8 mouse cellular contexts compared by ENCODE assay signal in the genomic region with DNA sequence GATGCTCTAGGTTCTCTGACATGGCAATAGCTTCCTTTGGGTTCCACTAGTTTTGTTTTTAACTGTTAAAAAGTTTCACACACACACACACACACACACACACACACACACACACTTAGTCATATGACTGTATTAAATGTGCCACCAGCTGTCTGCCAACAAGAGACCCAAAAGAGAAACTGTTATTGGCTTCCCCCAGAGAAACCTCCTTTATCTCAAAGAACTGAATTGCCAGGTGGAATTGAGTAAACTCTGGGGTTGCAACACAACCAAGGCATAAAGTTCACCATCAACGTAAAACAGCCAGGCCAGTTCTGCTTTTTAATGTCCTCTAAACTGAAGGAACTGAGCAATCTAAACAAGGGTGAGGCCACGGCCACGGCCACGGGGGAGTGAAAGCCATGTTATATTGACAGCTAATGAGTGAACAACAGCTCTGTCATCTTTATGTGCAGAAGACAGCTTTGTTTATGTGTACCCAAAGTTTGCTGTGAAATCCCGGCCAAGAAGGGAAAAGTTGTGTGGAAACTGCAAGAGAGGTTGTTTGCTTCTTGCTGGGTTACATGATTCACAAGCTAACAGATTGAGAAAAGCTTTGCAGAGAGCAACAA.
DNase-seq lines count a peak whose midpoint lies in the region; ATAC-seq and TF ChIP-seq lines count a peak whose summit lies in the region.

No protein-coding gene starts in this region.

- DNase-seq in heart, adult 9 months (ENCODE audit: low spot score in 2 of 2): peak; percentile 10 to 11
- DNase-seq in heart, postnatal 25 days (ENCODE audit: low spot score): no peak
- DNase-seq in kidney, postnatal 0 days (ENCODE audit: low spot score): peak; percentile 51
- DNase-seq in lung, postnatal 36 days: peak; percentile 75
- no peak for DNase-seq in right cerebral cortex, postnatal 25 days
- no peak for DNase-seq in gastrocnemius, adult 8-10 months (ENCODE audit: low spot score in 2 of 2)
- no peak for DNase-seq in forebrain, postnatal 0 days

- no peaks in the 10 kb centered on the region for H3K36me3 ChIP-seq in kidney, postnatal 0 days (ENCODE audit: insufficient read depth, low read length)
- no peaks in the 10 kb centered on the region for H3K36me3 ChIP-seq in forebrain, postnatal 0 days (ENCODE audit: insufficient read depth)

- H3K4me1 ChIP-seq in kidney, postnatal 0 days (replicated peaks; ENCODE audit: insufficient read depth, low read length): 0 out of 2 replicates have a peak, but pooled peaks cover 3% of the 10 kb centered on the region
- H3K4me1 ChIP-seq in forebrain, postnatal 0 days (ENCODE audit: insufficient read depth): 0 out of 2 replicates have a peak, but pooled peaks cover 5% of the 10 kb centered on the region

- no peaks in the 10 kb centered on the region for H3K9me3 ChIP-seq in kidney, postnatal 0 days (replicated peaks; ENCODE audit: low read length)
- H3K9me3 ChIP-seq in forebrain, postnatal 0 days (ENCODE audit: low read length): no peaks in the 10 kb centered on the region

- WGBS in kidney, postnatal 0 days: 13% methylated on average over 5 of the region's 5 CpGs
- 60% methylated on average over 5 of the region's 5 CpGs for WGBS in forebrain, postnatal 0 days

- intact Hi-C loops in heart, postnatal 25 days (cut with DNase I): no loop called here

- no peaks in the 10 kb centered on the region for H3K27me3 ChIP-seq in kidney, postnatal 0 days (ENCODE audit: insufficient read depth, low read length)
- H3K27me3 ChIP-seq in forebrain, postnatal 0 days (ENCODE audit: insufficient read depth, low read length): no peaks in the 10 kb centered on the region

- H3K4me2 ChIP-seq in kidney, postnatal 0 days (ENCODE audit: low read length): no peak overlapping the region
- H3K4me2 ChIP-seq in forebrain, postnatal 0 days (ENCODE audit: low read depth): no peak overlapping the region

- peak; percentile 10 for ATAC-seq in activated CD4-positive, CD25-positive, alpha-beta regulatory T cell, adult 4 months
- no peak for ATAC-seq in kidney, postnatal 0 days (replicated peaks; ENCODE audit: low FRiP score, low read depth)
- ATAC-seq in forebrain, postnatal 0 days: no peak

- peak overlapping the region; percentile 69; the same call in 1 of the 2 replicates for H3K27ac ChIP-seq in kidney, postnatal 0 days
- no peak overlapping the region for H3K27ac ChIP-seq in forebrain, postnatal 0 days (ENCODE audit: low read depth, low read length)

- no peak overlapping the region for H3K9ac ChIP-seq in kidney, postnatal 0 days (ENCODE audit: low read depth, low read length)
- no peak overlapping the region for H3K9ac ChIP-seq in forebrain, postnatal 0 days

- no peak for TF ChIP-seq CTCF in kidney, postnatal 0 days (IDR thresholded peaks at IDR 0.05; ENCODE audit: low read depth)
- TF ChIP-seq CTCF in forebrain, postnatal 0 days (IDR thresholded peaks at IDR 0.05; ENCODE audit: low read depth): no peak

- no peak overlapping the region for H3K4me3 ChIP-seq in kidney, postnatal 0 days (replicated peaks; ENCODE audit: low read depth, low read length)
- H3K4me3 ChIP-seq in forebrain, postnatal 0 days (ENCODE audit: low read depth, low read length): no peak overlapping the region

Comparison
In these comparisons a context has a peak if more than half of its experiments do, and no peak if none do; other contexts are left out.
1. DNase-seq: peak in heart, adult 9 months (2 of 2), kidney, postnatal 0 days (single experiment) and lung, postnatal 36 days (single experiment); none in heart, postnatal 25 days (single experiment), right cerebral cortex, postnatal 25 days (single experiment), gastrocnemius, adult 8-10 months (0 of 2) and forebrain, postnatal 0 days (single experiment).